Mouse (Mus musculus) cerebellum, adult 2 months (tissue): ENCODE measurements around the gene Kdelc2. TPM values are rescaled to one million over a fixed set of nuclear protein-coding genes. Genes with fewer than 3 reads are reported as not detected.
A peak's percentile ranks its signal among the peaks of the same experiment; 100 is the strongest.

ENCODE experiments used
- DNase-seq, 2 experiments: peaks; one replicate each; pipeline ENCODE4 v3.0.0; 2021
- H3K27ac ChIP-seq: fragments of 200-500 bp; 2 replicates; pipeline ENCODE4 v1.5.1; 2012; ENCODE audit warnings: low read length, control low read depth, inconsistent platforms; ENCODE audit not compliant: insufficient read depth
- H3K27me3 ChIP-seq: fragments of 200-500 bp; 2 replicates; pipeline ENCODE4 v1.6.1; 2012; ENCODE audit warnings: inconsistent platforms, mild to moderate bottlenecking, low read length, moderate library complexity; ENCODE audit not compliant: control insufficient read depth, insufficient read depth
- H3K4me1 ChIP-seq: fragments of 200-500 bp; 2 replicates; pipeline ENCODE4 v1.6.1; 2011; ENCODE audit warnings: low read length; ENCODE audit not compliant: control insufficient read depth, insufficient read depth
- H3K4me3 ChIP-seq: fragments of 200-500 bp; replicated peaks from 2 replicates; pipeline ENCODE3; 2011; ENCODE audit warnings: mild to moderate bottlenecking, low read depth, low read length, control low read depth; ENCODE audit not compliant: insufficient read depth
- CTCF ChIP-seq: fragments of 200-500 bp; IDR thresholded peaks from 2 replicates; pipeline ENCODE4 v1.5.1; 2011; ENCODE audit warnings: low read depth, mild to moderate bottlenecking, control low read depth, low read length, moderate library complexity, borderline replicate concordance; ENCODE audit not compliant: insufficient read depth
- POLR2A ChIP-seq: fragments of 200-500 bp; IDR thresholded peaks from 2 replicates; pipeline ENCODE4 v1.6.1; 2011; ENCODE audit warnings: low read length, control low read depth, borderline replicate concordance; ENCODE audit not compliant: insufficient read depth
- WGBS: fragments of 180-500 bp; shearing (Covaris S2); methylation state at CpG from one replicate; pipeline ENCODE4 v1.1.7; 2018; 5-methylcytosine and 5-hydroxymethylcytosine counted together
- polyA plus RNA-seq: library from polyadenylated mRNA; depleted of rRNA; stranded (reverse); fragments of >200 nt; gene quantifications from 2 replicates; pipeline ENCODE4 v1.2.3, GENCODE M21; 2012

Gene Kdelc2
- polyA plus RNA-seq, 1 experiment = 3.5 TPM

GRCm38 (mm10) chr9:53402991-53403390, 19.2 kb downstream of the Kdelc2 start:
- no peak for DNase-seq
- Histone ChIP-seq H3K27me3 (no peaks in the 10 kb centered on the region), H3K27ac (no peak overlapping the region), H3K4me1 (no peaks in the 10 kb centered on the region; the same call in 1 of the 2 replicates), H3K4me3 (no peak overlapping the region)
- WGBS = 51% methylated on average over 8 of the region's 8 CpGs
- TF ChIP-seq POLR2A (no peak), CTCF (no peak)

- Histone ChIP-seq H3K27ac (no peak overlapping the region), H3K4me1 (no peaks in the 10 kb centered on the region; the same call in 1 of the 2 replicates), H3K4me3 (no peak overlapping the region), H3K27me3 (no peaks in the 10 kb centered on the region)
- DNase-seq = no peak
- WGBS = 84% methylated on average over 6 of the region's 6 CpGs
- no peak for TF ChIP-seq POLR2A
- TF ChIP-seq CTCF = no peak
These were observed 20.4 kb downstream of the Kdelc2 start for GRCm38 (mm10) chr9:53404050-53404752.

- TF ChIP-seq CTCF (no peak), POLR2A (peak; percentile 38; the same call in 1 of the 2 replicates)
- Histone ChIP-seq H3K27ac (peak overlapping the region; percentile 15; the same call in 1 of the 2 replicates), H3K4me3 (peak overlapping the region; percentile 38), H3K27me3 (no peaks in the 10 kb centered on the region), H3K4me1 (no peaks in the 10 kb centered on the region; the same call in 1 of the 2 replicates)
- 32% methylated on average over 21 of the region's 21 CpGs for WGBS
- DNase-seq = peak; percentile 60 to 71
These were observed 21.2 kb downstream of the Kdelc2 start for GRCm38 (mm10) chr9:53404753-53405722.

- Histone ChIP-seq H3K4me3 (no peak overlapping the region), H3K4me1 (no peaks in the 10 kb centered on the region), H3K27me3 (no peaks in the 10 kb centered on the region), H3K27ac (no peak overlapping the region)
- DNase-seq = no peak
- TF ChIP-seq POLR2A (no peak), CTCF (no peak)
- 80% methylated on average over 4 of the region's 4 CpGs for WGBS
These were observed 24.7 kb downstream of the Kdelc2 start for GRCm38 (mm10) chr9:53408548-53408947.

GRCm38 (mm10) chr9:53408953-53409361, 25.1 kb downstream of the Kdelc2 start:
- H3K4me3 ChIP-seq = no peak overlapping the region
- WGBS = 19% methylated on average over 2 of the region's 2 CpGs
- no peak for DNase-seq
- no peaks in the 10 kb centered on the region for H3K4me1 ChIP-seq
- TF ChIP-seq POLR2A (no peak), CTCF (no peak)
- H3K27ac ChIP-seq = no peak overlapping the region
- no peaks in the 10 kb centered on the region for H3K27me3 ChIP-seq

GRCm38 (mm10) chr9:53409427-53409826, 25.6 kb downstream of the Kdelc2 start:
- WGBS = 89% methylated on average over 3 of the region's 3 CpGs
- no peak for DNase-seq
- no peak overlapping the region for H3K27ac ChIP-seq

GRCm38 (mm10) chr9:53422133-53422896, 38.5 kb downstream of the Kdelc2 start:
- Histone ChIP-seq H3K27ac (no peak overlapping the region), H3K4me1 (no peaks in the 10 kb centered on the region), H3K27me3 (no peaks in the 10 kb centered on the region), H3K4me3 (no peak overlapping the region)
- no peak for DNase-seq
- 80% methylated on average over 9 of the region's 9 CpGs for WGBS
- no peak for TF ChIP-seq POLR2A
- no peak for TF ChIP-seq CTCF

More at GRCm38 (mm10) chr9:53409427-53409826, 25.6 kb downstream of the Kdelc2 start:
- Histone ChIP-seq H3K27me3 (no peaks in the 10 kb centered on the region), H3K4me3 (no peak overlapping the region), H3K4me1 (no peaks in the 10 kb centered on the region)
- no peak for TF ChIP-seq CTCF
- TF ChIP-seq POLR2A = no peak
